Mouse (Mus musculus) ES-CJ7 (cell line): Measurements from ENCODE around the gene St6galnac3.

Experiments
- DNase-seq: peaks from one replicate; pipeline ENCODE4 v3.0.0; 2011; ENCODE audit warnings: low read depth, low spot score

The St6galnac3 gene

GRCm38 (mm10) chr3:153472583-153473471, 252.1 kb downstream of the St6galnac3 start:
- no peak for DNase-seq

GRCm38 (mm10) chr3:153463849-153464248, 261.1 kb downstream of the St6galnac3 start:
- no peak for DNase-seq

GRCm38 (mm10) chr3:153460173-153460572, 264.8 kb downstream of the St6galnac3 start:
- DNase-seq, result no peak

- peak; percentile 34 for DNase-seq
These were observed 266.4 kb downstream of the St6galnac3 start for GRCm38 (mm10) chr3:153458593-153458992.

GRCm38 (mm10) chr3:153457701-153458100, 267.3 kb downstream of the St6galnac3 start:
- DNase-seq, result no peak

GRCm38 (mm10) chr3:153457203-153457602, 267.8 kb downstream of the St6galnac3 start:
- DNase-seq, result peak; percentile 40

GRCm38 (mm10) chr3:153456227-153456626, 268.7 kb downstream of the St6galnac3 start:
- no peak for DNase-seq

- peak; percentile 88 for DNase-seq
These were observed 271.6 kb downstream of the St6galnac3 start for GRCm38 (mm10) chr3:153453127-153454049.

GRCm38 (mm10) chr3:153452299-153452996, 272.5 kb downstream of the St6galnac3 start:
- peak; percentile 64 for DNase-seq

GRCm38 (mm10) chr3:153441329-153441728, 283.6 kb downstream of the St6galnac3 start:
- DNase-seq, result no peak

GRCm38 (mm10) chr3:153436076-153437021, 288.6 kb downstream of the St6galnac3 start:
- DNase-seq, result no peak

- DNase-seq, result no peak
These were observed 292.0 kb downstream of the St6galnac3 start for GRCm38 (mm10) chr3:153433010-153433409.

GRCm38 (mm10) chr3:153432053-153432816, 292.7 kb downstream of the St6galnac3 start:
- no peak for DNase-seq

GRCm38 (mm10) chr3:153429840-153430239, 295.1 kb downstream of the St6galnac3 start:
- no peak for DNase-seq

- DNase-seq, result no peak
These were observed 303.1 kb downstream of the St6galnac3 start for GRCm38 (mm10) chr3:153421918-153422290.

- no peak for DNase-seq
These were observed 303.7 kb downstream of the St6galnac3 start for GRCm38 (mm10) chr3:153421060-153421917.

- DNase-seq, result no peak
These were observed 305.6 kb downstream of the St6galnac3 start for GRCm38 (mm10) chr3:153419331-153419730.

- no peak for DNase-seq
These were observed 308.0 kb downstream of the St6galnac3 start for GRCm38 (mm10) chr3:153417001-153417400.

GRCm38 (mm10) chr3:153416383-153416782, 308.6 kb downstream of the St6galnac3 start:
- no peak for DNase-seq
